Mouse (Mus musculus): ENCODE results near the gene Synpo2.
A peak's percentile ranks its signal among the peaks of the same experiment; 100 is the strongest.

Synpo2 gene

GRCm38 (mm10) chr3:123163192-123163523, 72.8 kb downstream of the Synpo2 start:
- no peak for DNase-seq

DNA sequence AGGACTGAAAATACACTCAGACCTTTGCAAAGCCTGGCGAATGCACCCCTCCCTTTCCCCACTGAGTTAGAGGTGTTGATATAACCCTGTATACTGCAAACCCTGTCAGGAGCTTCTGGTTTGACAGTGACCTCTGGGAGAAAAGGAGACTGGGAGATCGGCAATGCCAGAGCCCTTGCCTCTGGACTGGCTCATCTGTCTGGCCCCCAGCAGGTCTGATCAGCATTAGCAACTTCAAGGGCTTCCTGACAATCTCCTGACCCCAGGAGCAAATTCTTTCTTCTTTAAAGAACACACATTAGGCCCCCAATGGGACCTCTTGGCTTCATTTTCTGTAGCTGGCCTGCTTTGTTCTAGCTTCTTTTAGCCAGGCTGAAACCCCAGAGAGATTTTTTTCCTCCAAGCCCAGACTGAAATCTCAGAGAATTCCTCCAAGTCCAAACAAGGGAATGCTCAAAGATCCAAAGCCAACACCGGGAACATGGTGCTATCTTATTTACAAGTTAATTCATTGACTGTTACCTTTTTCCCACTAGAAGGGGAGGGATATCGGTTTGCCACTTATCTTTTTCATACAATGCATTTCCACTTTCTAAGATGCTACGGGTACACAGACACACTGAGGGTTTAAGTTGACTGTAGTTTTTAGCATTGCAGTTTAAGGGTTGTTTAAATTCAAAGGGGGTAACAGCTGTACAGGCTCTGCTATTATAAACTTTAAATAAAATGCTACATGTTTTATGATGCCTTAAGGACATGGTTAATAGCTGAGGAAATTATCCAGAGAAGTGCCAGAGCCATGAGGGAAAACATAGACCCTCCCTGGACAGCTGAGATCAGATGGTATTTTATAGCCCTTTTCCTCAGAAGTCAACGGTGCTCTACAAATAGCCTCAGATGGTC, 73.4 kb downstream of the Synpo2 start:
- no peak for DNase-seq

DNA sequence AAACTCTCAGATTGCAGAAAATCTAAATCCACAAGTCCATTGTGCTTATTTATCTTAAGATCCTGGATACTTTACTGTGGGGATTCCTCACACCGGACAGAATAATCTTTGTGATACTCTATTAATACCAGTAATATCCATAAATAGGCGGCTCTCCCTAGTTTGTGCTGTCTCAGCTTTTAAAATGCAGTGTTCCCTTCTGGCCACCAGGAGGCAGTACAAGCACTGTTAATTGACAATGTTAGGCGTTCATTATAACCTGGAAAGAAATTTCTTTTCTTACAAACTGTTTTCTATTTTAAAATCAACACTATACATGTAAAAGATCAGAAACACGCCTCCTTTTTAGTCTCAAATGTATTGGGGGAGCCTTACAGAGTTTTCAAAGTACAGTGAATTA, 75.2 kb downstream of the Synpo2 start:
- peak; percentile 12 for DNase-seq

DNA sequence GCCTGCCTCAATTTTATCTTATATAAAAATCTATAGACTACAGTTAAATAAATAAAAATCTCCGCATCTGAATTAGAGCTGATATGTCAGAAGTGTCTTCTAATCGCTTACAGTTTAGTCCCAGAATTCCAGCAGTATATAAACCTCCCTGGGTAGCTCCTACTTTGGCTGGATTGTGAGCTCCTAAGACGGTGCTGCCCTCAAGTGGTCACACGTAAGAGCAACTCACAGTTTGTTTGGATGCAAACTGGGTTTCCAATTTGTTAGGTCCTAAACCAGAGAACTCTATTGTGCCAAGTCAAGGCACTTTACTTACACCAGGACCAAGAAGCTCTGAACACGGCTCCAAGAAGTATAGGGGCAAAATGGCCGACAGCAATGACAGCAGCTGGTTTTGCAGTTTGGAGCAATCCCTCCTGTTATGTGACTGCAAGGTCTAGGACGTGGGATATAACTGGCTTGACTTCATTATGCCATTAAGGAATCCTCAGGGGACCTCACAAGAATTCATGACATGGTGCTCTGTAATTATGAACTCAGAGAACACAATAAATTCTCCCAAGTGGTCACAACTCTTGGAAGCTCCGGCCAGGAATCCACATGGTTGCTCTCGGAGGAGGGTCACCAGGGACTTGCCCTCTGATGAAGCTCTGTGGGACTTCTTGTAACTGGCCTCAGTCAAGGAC, 76.7 kb downstream of the Synpo2 start:
- DNase-seq = peak; percentile 59

GRCm38 (mm10) chr3:123158579-123158978, 77.4 kb downstream of the Synpo2 start:
- DNase-seq = peak; percentile 6

GRCm38 (mm10) chr3:123153337-123153736, 82.6 kb downstream of the Synpo2 start:
- no peak for DNase-seq

DNA sequence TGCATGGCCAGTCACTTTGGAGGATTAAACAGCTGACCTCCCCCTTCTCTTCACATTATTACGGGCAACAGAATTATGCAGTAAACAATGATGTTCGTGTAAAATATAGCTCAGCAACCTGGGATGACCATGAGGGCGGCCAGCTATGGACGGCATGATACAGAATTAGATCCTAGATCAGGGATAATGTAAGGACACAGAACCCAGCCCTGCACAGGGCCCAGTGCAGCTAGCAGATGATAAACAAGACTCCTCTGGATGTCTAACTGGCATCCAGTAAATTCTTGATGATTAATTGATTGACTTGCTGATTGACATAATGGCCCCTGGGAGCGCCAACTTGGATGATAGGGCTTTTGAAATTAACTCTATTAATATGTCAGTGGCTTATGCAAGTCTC, 83.0 kb downstream of the Synpo2 start:
- DNase-seq = no peak

DNA sequence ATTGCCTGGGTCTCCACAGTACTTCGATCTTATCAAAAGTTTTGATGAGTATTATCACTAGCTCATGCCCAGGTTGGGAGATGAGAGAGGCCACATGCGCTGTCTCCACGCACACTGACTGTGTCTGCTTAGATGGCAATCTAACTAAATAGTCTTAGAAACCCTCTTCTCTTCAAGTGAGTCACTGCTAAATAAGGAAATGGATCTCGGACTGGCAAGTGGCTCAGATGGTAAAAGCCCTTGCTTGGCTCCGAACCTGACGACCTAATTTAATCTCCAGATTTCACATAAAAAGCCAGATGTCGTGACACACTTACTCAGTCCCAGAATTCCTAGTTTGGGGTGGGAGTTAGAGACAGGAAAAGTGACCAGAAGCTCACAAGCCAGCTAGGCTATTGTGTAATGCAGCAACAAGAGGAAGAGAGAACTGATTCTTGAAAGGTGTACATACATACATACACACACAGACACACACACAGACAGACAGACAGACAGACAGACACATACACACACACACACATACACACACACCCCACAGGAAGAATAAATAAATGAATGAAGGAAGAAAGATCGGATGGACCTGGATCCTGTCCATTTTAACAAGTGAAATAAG, 85.3 kb downstream of the Synpo2 start:
- DNase-seq = peak; percentile 19

GRCm38 (mm10) chr3:123149380-123150162, 86.4 kb downstream of the Synpo2 start:
- DNase-seq = peak; percentile 5

GRCm38 (mm10) chr3:123148641-123149040, 87.3 kb downstream of the Synpo2 start:
- DNase-seq = no peak

- DNase-seq = no peak
Observed at GRCm38 (mm10) chr3:123146557-123146956, 89.4 kb downstream of the Synpo2 start.

DNA sequence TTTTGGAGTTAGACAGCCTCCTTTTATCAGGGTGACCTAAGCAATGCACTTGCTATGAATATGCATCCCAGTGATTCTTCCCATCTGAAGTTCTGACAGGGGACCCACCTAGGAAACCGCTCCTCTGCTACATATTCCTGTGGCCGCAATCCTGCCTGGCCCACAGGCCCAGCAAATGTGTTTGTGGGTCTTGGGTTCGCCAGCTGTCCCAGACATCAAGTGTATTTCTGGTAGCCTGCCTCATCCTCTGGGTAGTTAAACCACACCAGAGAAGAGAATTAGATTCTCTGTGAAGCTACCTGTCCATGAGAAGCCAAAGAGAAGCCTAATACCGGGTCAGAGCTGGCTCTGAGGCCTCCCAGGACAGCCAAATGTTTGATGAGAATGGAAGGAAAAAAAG, 90.0 kb downstream of the Synpo2 start:
- no peak for DNase-seq

DNA sequence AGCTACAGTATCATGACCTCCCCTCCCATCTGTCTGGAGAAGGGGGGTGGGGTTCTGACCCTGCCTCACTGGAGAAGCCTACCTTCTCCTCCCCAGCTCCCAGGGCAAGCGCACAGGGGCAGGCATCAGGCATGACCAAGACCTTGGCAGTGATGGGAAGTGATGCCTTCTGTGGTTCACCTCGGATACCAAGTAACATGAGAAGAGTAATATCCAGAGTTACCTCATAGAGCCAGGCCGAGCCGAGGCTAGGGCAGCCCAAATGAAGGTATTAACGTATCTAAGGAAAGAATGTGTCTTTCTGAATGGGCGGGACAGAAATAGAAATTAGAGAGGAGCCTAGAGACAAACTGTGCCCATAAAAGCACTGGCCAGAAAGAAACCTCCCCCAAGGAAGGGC, 92.5 kb downstream of the Synpo2 start:
- no peak for DNase-seq

GRCm38 (mm10) chr3:123142298-123142697, 93.7 kb downstream of the Synpo2 start:
- no peak for DNase-seq

DNA sequence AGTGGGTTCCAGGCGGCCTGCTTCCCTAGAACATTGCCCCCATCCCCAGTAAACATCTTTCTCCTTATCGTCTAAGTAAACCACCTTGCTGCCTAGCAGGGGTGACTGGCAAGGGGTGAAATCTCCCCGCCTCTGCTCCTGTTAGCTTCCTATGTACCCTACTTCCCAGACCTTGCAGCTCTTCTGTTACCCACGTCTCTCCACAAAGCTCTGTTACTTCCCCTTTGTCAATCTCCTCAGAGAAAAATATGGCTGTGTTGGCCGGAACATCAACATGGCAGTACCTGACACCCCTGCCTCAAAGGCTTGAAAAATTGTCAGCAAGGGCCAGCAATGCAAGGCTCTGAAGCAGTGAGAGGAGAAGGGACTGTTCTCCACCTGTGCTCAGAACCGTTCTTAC, 94.9 kb downstream of the Synpo2 start:
- no peak for DNase-seq

DNA sequence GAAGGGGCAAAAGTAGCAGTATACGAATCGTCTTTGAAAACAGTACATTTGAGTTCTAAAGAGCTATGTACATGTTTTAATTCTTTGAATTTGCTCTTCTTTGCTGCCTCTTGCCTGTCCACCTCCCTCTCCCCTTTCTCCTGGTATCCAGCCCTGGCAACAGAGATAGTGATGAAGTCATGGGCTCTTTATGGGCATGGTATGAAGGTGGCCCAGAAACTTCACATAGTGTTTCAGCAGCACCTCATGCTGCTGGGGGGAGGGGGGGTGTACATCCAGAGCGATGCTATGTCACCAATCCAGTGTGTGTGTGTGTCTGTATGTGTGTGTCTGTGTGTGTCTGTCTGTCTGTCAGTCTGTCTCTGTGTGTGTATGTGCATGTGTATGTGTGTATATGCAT, 95.8 kb downstream of the Synpo2 start:
- DNase-seq = no peak

- no peak for DNase-seq
Observed at GRCm38 (mm10) chr3:123139619-123140018, 96.3 kb downstream of the Synpo2 start.

- DNase-seq = no peak
Observed at GRCm38 (mm10) chr3:123138274-123139003, 97.5 kb downstream of the Synpo2 start.

GRCm38 (mm10) chr3:123132101-123132500, 103.8 kb downstream of the Synpo2 start:
- no peak for DNase-seq

GRCm38 (mm10) chr3:123131151-123131756, 104.7 kb downstream of the Synpo2 start:
- DNase-seq = no peak

DNA sequence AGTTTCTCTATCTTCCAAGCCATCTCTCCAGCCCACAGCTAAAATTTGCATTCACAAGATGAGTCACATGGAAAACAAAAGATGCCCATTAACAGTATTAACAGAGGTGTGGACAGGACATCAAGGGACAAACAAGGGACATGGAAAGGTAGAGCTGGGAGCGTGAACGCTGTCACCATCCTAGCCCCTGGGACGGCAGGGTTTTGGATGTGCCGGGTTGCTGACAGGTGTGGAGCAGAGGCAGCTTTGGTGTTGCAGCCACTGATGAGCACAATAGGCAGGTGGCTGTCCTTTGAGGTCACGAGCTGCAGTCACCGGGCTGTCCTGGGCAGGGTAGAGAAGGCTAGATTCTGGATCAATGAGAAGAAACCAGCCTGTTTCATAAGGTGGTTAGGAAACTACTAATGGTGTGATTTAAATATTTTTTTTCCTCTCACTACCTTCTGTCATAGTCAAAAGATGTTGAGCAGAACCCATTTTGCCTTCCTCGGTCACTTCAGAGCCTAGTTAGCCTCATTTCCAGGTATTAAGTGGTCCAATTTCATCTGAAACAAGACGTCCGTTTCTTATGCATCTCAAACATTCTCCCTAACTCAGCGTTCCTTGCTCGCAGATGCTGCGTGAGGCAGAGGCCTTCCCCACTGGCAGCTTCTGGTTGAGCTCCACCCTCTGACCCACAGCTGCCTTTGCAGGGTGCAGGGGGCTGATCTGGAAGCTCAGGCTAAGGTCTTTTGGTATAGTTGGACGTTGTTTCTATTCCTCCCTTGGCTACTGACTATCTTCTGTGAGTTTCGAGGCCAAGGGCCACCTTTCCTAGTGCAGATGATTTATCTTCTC, 105.4 kb downstream of the Synpo2 start:
- DNase-seq = no peak
